Mouse (Mus musculus) adipocyte (in vitro differentiated cells): ENCODE data around the gene Dennd1a.

Source experiments
- DNase-seq: peaks from one replicate; pipeline ENCODE4 v3.0.0-alpha.2; 2016; ENCODE audit warnings: low spot score

Gene Dennd1a

DNA sequence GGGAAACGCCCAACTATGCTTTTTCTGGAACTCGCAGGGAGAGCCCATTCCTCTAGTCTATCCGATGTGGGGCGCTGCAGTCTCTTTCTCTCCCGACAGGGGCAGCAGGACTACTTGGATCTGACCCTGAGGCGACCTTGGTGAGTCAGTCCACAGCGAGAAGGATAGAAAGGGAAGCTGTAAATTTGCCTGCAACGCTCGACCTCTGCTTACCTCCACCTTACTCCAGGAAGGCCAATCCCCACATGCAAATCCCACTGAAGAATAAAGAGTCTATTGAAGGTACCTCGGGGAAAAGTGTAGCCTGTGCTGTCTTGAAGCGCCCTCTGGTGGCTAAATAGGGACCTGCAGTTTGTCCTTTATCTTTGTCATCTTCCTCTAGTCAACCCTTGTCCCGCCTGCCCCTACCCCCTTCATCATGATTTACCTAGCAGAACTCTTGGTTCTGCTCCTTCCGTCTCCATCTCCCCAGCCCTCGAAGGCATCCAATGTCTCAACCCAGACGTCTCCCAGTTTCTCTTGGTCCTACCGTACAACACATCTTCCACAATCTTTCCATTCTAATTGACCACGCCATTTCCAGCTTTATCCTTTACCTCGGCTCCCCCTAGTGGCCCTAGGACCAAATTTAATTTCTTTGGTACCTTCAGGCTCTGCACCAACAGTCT is 515.4 kb downstream of the Dennd1a start:
- peak; percentile 93 for DNase-seq

- peak; percentile 45 for DNase-seq
Measured at GRCm38 (mm10) chr2:37769793-37770192, 517.4 kb downstream of the Dennd1a start.

DNA sequence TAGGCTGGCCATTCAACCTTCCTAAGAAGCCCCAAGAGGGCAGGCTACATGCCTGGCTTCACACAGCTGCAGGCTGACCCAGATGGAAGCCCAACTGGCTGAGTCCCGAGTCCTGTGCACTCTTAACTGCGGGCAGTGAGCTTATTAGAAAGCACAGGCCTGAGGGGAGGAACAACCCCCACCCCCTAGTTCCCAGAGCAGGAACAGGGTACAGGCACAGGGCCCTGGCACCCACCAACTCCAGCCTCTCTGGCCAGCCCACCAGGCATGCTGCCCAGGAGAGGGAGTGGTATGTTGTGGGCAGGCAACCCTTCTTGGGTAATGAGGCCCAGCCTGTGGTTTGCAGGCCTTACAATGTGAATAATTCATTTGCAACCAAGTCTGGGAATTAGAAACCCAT is 518.3 kb downstream of the Dennd1a start:
- DNase-seq, result peak; percentile 83

DNA sequence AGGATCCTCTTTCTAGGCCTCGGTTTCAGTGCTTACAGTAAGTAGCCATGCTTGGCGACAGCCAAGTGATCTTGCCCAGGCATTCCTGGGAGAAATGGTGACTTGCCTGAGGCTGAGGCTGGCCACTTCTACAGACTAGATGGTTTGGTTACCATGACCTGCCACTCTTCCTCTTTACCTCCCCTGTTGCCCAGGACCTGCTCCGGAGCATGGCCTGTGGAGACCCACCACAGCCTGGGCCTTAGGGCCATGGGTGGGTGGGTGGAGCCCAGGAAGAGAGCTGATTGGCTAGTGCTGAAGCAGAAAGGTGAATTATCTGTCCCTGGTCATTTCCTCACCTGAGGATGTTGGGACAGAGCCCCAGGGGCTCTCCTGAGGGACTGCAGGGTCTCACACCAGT is 519.5 kb downstream of the Dennd1a start:
- no peak for DNase-seq

DNA sequence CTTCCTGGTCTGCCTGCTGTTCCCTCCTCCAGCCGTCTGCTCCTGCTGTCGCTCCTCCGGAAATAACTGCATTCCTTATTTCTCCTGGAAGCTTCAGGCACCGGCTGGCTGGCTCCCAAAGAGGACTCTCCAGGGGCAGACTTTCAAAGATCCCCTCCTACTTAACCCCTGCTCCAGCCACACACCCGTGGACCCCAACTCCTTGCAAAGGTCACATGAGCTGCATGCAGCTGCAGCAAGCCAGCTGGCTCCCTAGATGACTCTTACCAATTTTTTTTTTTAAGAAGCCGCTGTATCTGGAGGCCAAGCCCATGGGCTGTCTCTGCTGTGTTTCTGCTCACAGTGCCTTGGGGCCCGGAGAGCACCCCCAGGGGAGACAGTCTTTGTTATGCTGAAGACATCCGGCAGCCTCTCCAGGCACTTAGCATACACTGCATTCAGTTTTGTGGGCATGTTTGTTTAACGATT is 520.1 kb downstream of the Dennd1a start:
- peak; percentile 66 for DNase-seq

- DNase-seq, result no peak
Measured at GRCm38 (mm10) chr2:37766027-37766761, 521.0 kb downstream of the Dennd1a start.

GRCm38 (mm10) chr2:37765082-37765483 is 522.1 kb downstream of the Dennd1a start:
- DNase-seq, result no peak

DNA sequence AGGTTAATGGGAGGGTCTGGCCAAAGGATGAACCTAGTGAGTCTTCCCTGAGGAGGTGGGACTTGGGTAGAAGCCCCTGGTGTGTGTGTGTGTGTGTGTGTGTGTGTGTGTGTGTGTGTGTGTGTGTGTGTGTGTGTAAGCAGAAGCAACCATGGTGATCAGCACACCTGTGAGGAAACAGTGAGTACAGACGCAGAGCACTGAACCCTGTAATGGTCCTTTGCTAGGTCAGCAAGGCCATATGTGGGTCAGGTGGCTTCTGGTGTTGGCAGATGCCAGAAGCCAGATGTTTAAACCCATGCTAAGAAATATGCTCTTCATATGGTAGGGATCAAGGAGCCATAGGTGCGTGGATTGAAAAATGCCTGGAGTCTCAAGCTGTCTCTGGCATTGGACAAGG is 522.7 kb downstream of the Dennd1a start:
- no peak for DNase-seq

- DNase-seq, result peak; percentile 35
Measured at GRCm38 (mm10) chr2:37763638-37764037, 523.6 kb downstream of the Dennd1a start.

DNA sequence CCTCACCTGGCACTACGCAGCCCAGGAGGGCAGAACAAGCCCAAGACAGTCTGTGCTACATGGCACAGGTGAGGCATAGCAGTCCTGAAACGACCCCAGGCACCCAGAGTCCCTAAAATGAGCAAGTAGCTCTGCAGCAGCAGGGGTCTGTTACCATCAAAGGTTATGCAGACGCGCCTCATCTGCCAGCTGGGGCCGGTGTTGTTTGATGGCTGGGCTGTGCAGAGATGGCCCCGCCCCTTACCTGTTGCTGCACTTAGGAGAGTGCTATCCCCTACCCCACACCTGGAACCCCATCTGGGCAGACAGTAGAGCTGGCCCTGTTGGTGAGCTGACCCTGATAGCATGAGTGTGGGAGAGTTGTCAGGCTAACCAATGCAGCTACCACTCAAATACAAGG is 526.6 kb downstream of the Dennd1a start:
- no peak for DNase-seq

- no peak for DNase-seq
Measured at GRCm38 (mm10) chr2:37758343-37759015, 528.7 kb downstream of the Dennd1a start.

DNA sequence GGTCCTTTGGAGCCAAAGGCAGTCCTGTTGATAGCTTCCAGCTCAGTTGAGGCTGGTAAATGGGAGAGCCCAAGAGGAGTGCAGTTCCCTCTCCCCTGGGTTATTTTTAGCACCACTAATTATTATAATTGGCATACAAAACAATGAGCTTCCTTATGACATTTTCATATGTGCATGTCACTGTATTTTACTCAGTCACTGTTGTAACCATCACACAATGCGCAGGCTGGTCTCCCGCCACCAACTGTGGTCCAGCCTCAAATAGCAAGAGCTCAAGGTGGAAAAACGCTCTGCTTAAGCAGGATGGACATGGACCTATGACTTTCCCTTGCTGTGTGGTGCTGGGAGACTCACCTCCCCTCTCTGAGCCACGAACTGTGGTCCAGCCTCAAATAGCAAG is 529.4 kb downstream of the Dennd1a start:
- DNase-seq, result no peak

DNA sequence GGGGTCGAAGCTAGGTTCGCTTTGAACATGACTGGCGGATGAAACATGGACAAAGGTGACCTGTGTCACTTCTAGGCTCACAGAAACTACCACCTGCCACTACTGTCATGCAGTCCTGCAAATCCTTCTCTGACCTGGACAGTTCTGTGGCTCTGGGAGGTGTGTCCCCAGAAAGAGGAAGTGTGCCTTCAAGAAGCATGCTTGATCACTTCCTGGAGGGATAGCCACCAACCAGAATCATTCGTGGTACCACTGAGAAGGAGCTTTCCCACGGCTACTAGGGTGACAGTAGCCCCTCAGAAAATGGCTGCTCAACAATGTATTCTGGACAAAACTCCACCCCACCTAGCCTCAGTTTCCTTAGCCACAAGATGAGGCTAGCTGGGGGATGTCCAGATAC is 530.2 kb downstream of the Dennd1a start:
- DNase-seq, result no peak

DNA sequence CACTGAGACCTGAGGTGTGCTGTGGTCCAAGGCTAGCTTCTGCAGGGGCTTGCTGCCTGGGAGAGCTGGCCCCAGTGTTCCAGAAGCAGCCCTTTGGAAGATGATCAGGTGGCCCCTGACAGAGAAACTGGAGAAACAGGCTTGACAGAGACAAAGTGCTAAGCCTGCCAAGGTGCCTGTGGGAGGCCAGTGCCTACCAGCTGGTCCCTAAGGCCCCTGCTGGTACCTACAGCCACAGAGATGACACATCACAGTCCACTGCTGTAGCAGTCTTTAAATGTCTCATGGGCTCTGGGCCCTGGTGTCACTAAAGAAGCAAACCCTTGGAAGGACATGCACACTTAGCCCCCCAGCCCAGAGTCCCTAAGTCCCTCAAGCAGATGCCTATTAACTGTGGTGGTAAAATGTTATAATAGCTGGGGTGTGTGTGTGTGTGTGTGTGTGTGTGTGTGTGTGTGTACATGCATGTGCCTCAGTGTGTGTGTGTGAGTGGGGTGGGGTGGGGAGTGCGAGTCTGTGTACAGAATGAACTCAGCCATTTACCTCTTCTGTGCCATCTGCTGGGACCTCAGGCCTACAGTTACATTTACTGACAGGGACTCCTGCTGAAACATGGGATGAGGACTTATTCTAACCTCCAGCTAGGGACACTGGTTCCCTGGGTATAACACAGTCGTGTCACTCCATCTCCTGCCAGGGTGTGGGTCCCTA is 530.8 kb downstream of the Dennd1a start:
- DNase-seq, result no peak

DNA sequence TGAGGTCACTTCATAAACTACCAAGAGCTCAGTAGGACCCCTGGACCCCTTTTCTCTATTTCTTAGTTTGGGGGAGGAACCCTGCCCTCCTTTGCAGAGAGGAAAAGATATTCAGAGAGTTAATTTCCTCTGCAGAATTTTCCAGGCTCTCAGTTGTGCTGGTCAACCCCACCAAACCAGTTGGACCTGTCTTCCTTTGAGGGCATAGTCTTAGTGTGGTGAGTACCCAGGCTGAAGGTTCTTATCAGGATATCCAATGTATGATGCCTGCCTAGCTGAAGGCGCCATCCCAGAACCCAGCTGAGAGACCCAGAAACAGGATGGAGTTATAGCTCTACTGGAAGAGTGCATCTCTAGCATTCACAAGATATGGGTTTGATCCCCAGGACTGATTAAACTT is 536.1 kb downstream of the Dennd1a start:
- no peak for DNase-seq

- DNase-seq, result no peak
Measured at GRCm38 (mm10) chr2:37749323-37749722, 537.9 kb downstream of the Dennd1a start.
